Mouse (Mus musculus): ENCODE results near the gene Zg16. TPM values are rescaled to one million over a fixed set of nuclear protein-coding genes. Genes with fewer than 3 reads are reported as not detected.

Gene Zg16
- polyA plus RNA-seq, 1 experiment, result not detected

- Histone ChIP-seq H3K4me2 (ENCODE audit: low read depth) (no peak overlapping the region), H3K27me3 (ENCODE audit: control insufficient read depth, insufficient read depth, insufficient read length) (no peaks in the 10 kb centered on the region), H3K79me2 (ENCODE audit: control insufficient read depth, insufficient read depth) (no peaks in the 10 kb centered on the region), H3ac (ENCODE audit: control insufficient read depth, insufficient read length) (no peak overlapping the region), H3K4me3 (no peak overlapping the region), H3K36me3 (ENCODE audit: control insufficient read depth, insufficient read depth) (no peaks in the 10 kb centered on the region)
- no peak for TF ChIP-seq REST (IDR thresholded peaks at IDR 0.05; ENCODE audit: insufficient read depth, insufficient read length)
- no peak for TF ChIP-seq SRF (IDR thresholded peaks at IDR 0.05; ENCODE audit: control insufficient read depth, insufficient read length, low read depth)
- no peak for TF ChIP-seq POLR2A (IDR thresholded peaks at IDR 0.05; ENCODE audit: insufficient read length, low read depth)
- TF ChIP-seq MYOG (IDR thresholded peaks at IDR 0.05; ENCODE audit: control insufficient read depth in 1 of 3, insufficient read depth in 1 of 3, insufficient read length in 2 of 3, low read depth in 2 of 3), result no peak
- no peak for TF ChIP-seq TCF12 (IDR thresholded peaks at IDR 0.05; ENCODE audit: insufficient read depth, poor library complexity, severe bottlenecking)
- no peak for TF ChIP-seq E2F4 (IDR thresholded peaks at IDR 0.05; ENCODE audit: insufficient read depth)
- TF ChIP-seq MYOD1 (IDR thresholded peaks at IDR 0.05; ENCODE audit: control insufficient read depth in 1 of 3, insufficient read length in 2 of 3, low read depth in 2 of 3), result no peak
- no peak for TF ChIP-seq USF1 (IDR thresholded peaks at IDR 0.05; ENCODE audit: low read depth)
- TF ChIP-seq MAX (IDR thresholded peaks at IDR 0.05; ENCODE audit: low read depth), result no peak
- TF ChIP-seq TCF3 (IDR thresholded peaks at IDR 0.05; ENCODE audit: insufficient read length, low read depth), result no peak
- no peak for TF ChIP-seq POLR2AphosphoS2 (IDR thresholded peaks at IDR 0.05; ENCODE audit: insufficient read length, low read depth)
Observed at GRCm38 (mm10) chr7:127098521-127098920, 11.4 kb upstream of the Zg16 start.

GRCm38 (mm10) chr7:127096456-127096855 is 9.3 kb upstream of the Zg16 start:
- Histone ChIP-seq H3K4me2 (ENCODE audit: low read depth) (no peak overlapping the region), H3K4me3 (no peak overlapping the region), H3K79me2 (ENCODE audit: control insufficient read depth, insufficient read depth) (peaks cover 18% of the 10 kb centered on the region), H3K27me3 (ENCODE audit: control insufficient read depth, insufficient read depth, insufficient read length) (no peaks in the 10 kb centered on the region), H3ac (ENCODE audit: control insufficient read depth, insufficient read length) (no peak overlapping the region), H3K36me3 (ENCODE audit: control insufficient read depth, insufficient read depth) (peaks cover 9% of the 10 kb centered on the region)
- TF ChIP-seq USF1 (IDR thresholded peaks at IDR 0.05; ENCODE audit: low read depth) (no peak), SRF (IDR thresholded peaks at IDR 0.05; ENCODE audit: control insufficient read depth, insufficient read length, low read depth) (no peak), REST (IDR thresholded peaks at IDR 0.05; ENCODE audit: insufficient read depth, insufficient read length) (no peak), MYOG (IDR thresholded peaks at IDR 0.05; ENCODE audit: control insufficient read depth in 1 of 3, insufficient read depth in 1 of 3, insufficient read length in 2 of 3, low read depth in 2 of 3) (no peak), POLR2A (IDR thresholded peaks at IDR 0.05; ENCODE audit: insufficient read length, low read depth) (no peak), MAX (IDR thresholded peaks at IDR 0.05; ENCODE audit: low read depth) (no peak), POLR2AphosphoS2 (IDR thresholded peaks at IDR 0.05; ENCODE audit: insufficient read length, low read depth) (no peak), MYOD1 (IDR thresholded peaks at IDR 0.05; ENCODE audit: control insufficient read depth in 1 of 3, insufficient read length in 2 of 3, low read depth in 2 of 3) (no peak), TCF12 (IDR thresholded peaks at IDR 0.05; ENCODE audit: insufficient read depth, poor library complexity, severe bottlenecking) (no peak), CEBPB (IDR thresholded peaks at IDR 0.05; ENCODE audit: insufficient read depth, poor library complexity, severe bottlenecking) (no peak), E2F4 (IDR thresholded peaks at IDR 0.05; ENCODE audit: insufficient read depth) (no peak), TCF3 (IDR thresholded peaks at IDR 0.05; ENCODE audit: insufficient read length, low read depth) (no peak)

GRCm38 (mm10) chr7:127093914-127094313 is 6.8 kb upstream of the Zg16 start:
- Histone ChIP-seq H3K4me3 (no peak overlapping the region), H3ac (ENCODE audit: control insufficient read depth, insufficient read length) (no peak overlapping the region), H3K27me3 (ENCODE audit: control insufficient read depth, insufficient read depth, insufficient read length) (no peaks in the 10 kb centered on the region), H3K79me2 (ENCODE audit: control insufficient read depth, insufficient read depth) (peaks cover 20% of the 10 kb centered on the region), H3K36me3 (ENCODE audit: control insufficient read depth, insufficient read depth) (peaks cover 9% of the 10 kb centered on the region), H3K4me2 (ENCODE audit: low read depth) (no peak overlapping the region)
- TF ChIP-seq POLR2AphosphoS2 (IDR thresholded peaks at IDR 0.05; ENCODE audit: insufficient read length, low read depth) (no peak), SRF (IDR thresholded peaks at IDR 0.05; ENCODE audit: control insufficient read depth, insufficient read length, low read depth) (no peak), CEBPB (IDR thresholded peaks at IDR 0.05; ENCODE audit: insufficient read depth, poor library complexity, severe bottlenecking) (no peak), MAX (IDR thresholded peaks at IDR 0.05; ENCODE audit: low read depth) (no peak), REST (IDR thresholded peaks at IDR 0.05; ENCODE audit: insufficient read depth, insufficient read length) (no peak), POLR2A (IDR thresholded peaks at IDR 0.05; ENCODE audit: insufficient read length, low read depth) (no peak), USF1 (IDR thresholded peaks at IDR 0.05; ENCODE audit: low read depth) (no peak), MYOD1 (IDR thresholded peaks at IDR 0.05; ENCODE audit: control insufficient read depth in 1 of 3, insufficient read length in 2 of 3, low read depth in 2 of 3) (no peak), E2F4 (IDR thresholded peaks at IDR 0.05; ENCODE audit: insufficient read depth) (no peak), MYOG (IDR thresholded peaks at IDR 0.05; ENCODE audit: control insufficient read depth in 1 of 3, insufficient read depth in 1 of 3, insufficient read length in 2 of 3, low read depth in 2 of 3) (no peak), TCF3 (IDR thresholded peaks at IDR 0.05; ENCODE audit: insufficient read length, low read depth) (no peak), TCF12 (IDR thresholded peaks at IDR 0.05; ENCODE audit: insufficient read depth, poor library complexity, severe bottlenecking) (no peak)

GRCm38 (mm10) chr7:127091114-127091896 is 4.2 kb upstream of the Zg16 start, which contains the start of gene AI467606:
TSS of gene AI467606 (plus strand) at chr7:127091359.
- Histone ChIP-seq H3K4me2 (ENCODE audit: low read depth) (peak within 1 kb of the TSS; percentile 76), H3ac (ENCODE audit: control insufficient read depth, insufficient read length) (peak within 1 kb of the TSS; percentile 55), H3K4me3 (peak within 1 kb of the TSS; percentile 55), H3K36me3 (ENCODE audit: control insufficient read depth, insufficient read depth) (peaks cover 9% of the 10 kb centered on the region), H3K79me2 (ENCODE audit: control insufficient read depth, insufficient read depth) (peaks cover 20% of the 10 kb centered on the region), H3K27me3 (ENCODE audit: control insufficient read depth, insufficient read depth, insufficient read length) (no peaks in the 10 kb centered on the region)
- TF ChIP-seq POLR2A (IDR thresholded peaks at IDR 0.05; ENCODE audit: insufficient read length, low read depth), result peak; percentile 46
- TF ChIP-seq TCF3 (IDR thresholded peaks at IDR 0.05; ENCODE audit: insufficient read length, low read depth), result peak; percentile 31
- peak; percentile 57 for TF ChIP-seq TCF12 (IDR thresholded peaks at IDR 0.05; ENCODE audit: insufficient read depth, poor library complexity, severe bottlenecking)
- no peak for TF ChIP-seq SRF (IDR thresholded peaks at IDR 0.05; ENCODE audit: control insufficient read depth, insufficient read length, low read depth)
- peak in 2 of 3 experiments; percentile 96 to 97 for TF ChIP-seq MYOD1 (IDR thresholded peaks at IDR 0.05; ENCODE audit: control insufficient read depth in 1 of 3, insufficient read length in 2 of 3, low read depth in 2 of 3)
- TF ChIP-seq MYOG (IDR thresholded peaks at IDR 0.05; ENCODE audit: control insufficient read depth in 1 of 3, insufficient read depth in 1 of 3, insufficient read length in 2 of 3, low read depth in 2 of 3), result peak; percentile 74 to 97 (median 86)
